Mouse (Mus musculus): ENCODE data around the gene Ap2a1. TPM values are rescaled to one million over a fixed set of nuclear protein-coding genes. Genes with fewer than 3 reads are reported as not detected.
A peak's percentile ranks its signal among the peaks of the same experiment; 100 is the strongest.

Ap2a1 gene
- polyA plus RNA-seq, 1 experiment from 2014 or later, result 77.3 TPM

DNA sequence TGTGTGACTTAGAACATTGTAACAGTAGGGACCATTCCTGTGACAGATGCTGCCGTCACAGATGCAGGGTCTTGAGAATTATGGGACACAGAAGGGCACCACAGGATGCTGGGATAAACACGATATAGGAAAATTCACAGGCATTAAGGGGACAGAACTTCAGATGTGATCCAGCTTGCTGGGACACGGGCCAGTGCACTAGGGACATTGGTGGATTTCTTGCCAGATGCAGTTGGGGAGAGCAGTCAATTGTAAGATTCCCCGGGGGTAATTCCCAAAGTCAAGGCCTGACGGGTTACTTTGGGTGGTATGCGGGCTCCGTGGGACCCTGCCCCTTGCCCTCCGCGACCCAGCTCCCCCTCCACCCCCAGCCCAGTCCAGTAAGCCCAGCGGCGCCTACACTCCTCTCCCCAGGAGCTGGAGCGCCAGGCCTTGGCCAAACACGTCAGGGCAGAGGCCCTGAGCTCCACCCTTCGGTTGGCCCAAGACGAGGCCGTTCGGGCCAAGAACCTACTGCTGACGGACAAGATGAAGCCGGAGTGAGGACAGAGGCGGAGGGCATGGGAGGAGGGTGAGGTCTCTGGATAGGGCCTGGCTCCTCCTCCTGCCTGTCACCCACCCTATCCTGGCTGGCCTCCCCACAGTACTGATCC lies 28.0 kb upstream of the Ap2a1 start:
- Histone ChIP-seq H3K4me1 (ENCODE audit: control insufficient read depth, insufficient read depth, low read length) (0 out of 2 replicates have a peak, but pooled peaks cover under 1% of the 10 kb centered on the region), H3K4me3 (ENCODE audit: low read depth, low read length) (no peak overlapping the region), H3K9ac (ENCODE audit: low read depth, low read length) (no peak overlapping the region), H3K27ac (ENCODE audit: low read depth, low read length) (no peak overlapping the region), H3K27me3 (ENCODE audit: control insufficient read depth, insufficient read depth, low read length) (no peaks in the 10 kb centered on the region), H3K9me3 (replicated peaks; ENCODE audit: control insufficient read depth, low read length) (no peaks in the 10 kb centered on the region), H3K4me2 (no peak overlapping the region), H3K36me3 (ENCODE audit: control insufficient read depth, insufficient read depth, low read length) (peaks cover 7% of the 10 kb centered on the region; the same call in 1 of the 2 replicates)
- ATAC-seq (replicated peaks; ENCODE audit: insufficient number of reproducible peaks, low FRiP score, low TSS enrichment), result no peak
- 67% methylated on average over 20 of the region's 20 CpGs for WGBS (ENCODE audit: insufficient replicate concordance)

DNA sequence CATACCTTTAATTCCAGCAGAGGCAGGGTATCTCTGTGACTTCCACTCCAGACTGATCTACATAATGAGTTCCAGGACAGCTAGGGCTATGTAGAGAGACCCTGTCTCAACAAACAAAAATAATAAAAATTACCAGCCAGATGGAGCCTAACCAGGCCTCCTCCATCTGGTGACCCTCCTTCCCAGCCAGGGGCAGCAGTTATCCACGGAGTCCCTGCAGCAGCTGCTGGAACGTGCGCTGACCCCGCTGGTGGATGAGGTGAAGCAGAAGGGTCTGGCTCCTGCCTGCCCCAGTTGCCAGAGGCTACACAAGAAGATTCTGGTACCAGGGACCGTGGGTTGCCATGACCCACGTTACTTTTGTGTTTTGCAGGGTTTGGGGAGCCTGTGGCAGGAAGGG lies 27.0 kb upstream of the Ap2a1 start:
- ATAC-seq (replicated peaks; ENCODE audit: insufficient number of reproducible peaks, low FRiP score, low TSS enrichment), result no peak
- Histone ChIP-seq H3K27me3 (ENCODE audit: control insufficient read depth, insufficient read depth, low read length) (peaks cover 6% of the 10 kb centered on the region), H3K9ac (ENCODE audit: low read depth, low read length) (no peak overlapping the region), H3K27ac (ENCODE audit: low read depth, low read length) (no peak overlapping the region), H3K36me3 (ENCODE audit: control insufficient read depth, insufficient read depth, low read length) (peaks cover 1% of the 10 kb centered on the region; the same call in 1 of the 2 replicates), H3K4me2 (no peak overlapping the region), H3K4me1 (ENCODE audit: control insufficient read depth, insufficient read depth, low read length) (peaks cover 8% of the 10 kb centered on the region), H3K9me3 (replicated peaks; ENCODE audit: control insufficient read depth, low read length) (no peaks in the 10 kb centered on the region), H3K4me3 (ENCODE audit: low read depth, low read length) (no peak overlapping the region)
- 53% methylated on average over 6 of the region's 6 CpGs for WGBS (ENCODE audit: insufficient replicate concordance)

DNA sequence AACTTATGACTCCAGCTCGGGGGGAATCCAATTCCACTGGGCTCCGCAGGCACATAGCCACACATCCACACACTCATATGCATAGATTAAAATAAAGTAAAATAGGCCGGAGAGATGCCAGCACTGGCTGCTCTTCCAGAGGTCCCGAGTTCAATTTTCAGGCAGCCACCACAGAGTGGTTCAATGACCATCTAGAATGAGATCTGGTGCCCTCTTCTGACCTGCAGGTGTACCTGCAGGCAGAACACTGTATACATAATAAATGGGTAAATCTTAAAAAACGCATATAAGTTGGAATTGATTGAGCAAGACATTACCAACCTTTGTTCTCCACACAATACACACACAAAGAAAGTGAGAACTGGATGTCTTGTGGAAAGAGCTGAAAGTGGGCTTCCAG lies 26.3 kb upstream of the Ap2a1 start:
- no peaks in the 10 kb centered on the region for H3K36me3 ChIP-seq (ENCODE audit: control insufficient read depth, insufficient read depth, low read length)
- H3K4me3 ChIP-seq (ENCODE audit: low read depth, low read length), result no peak overlapping the region
- H3K27ac ChIP-seq (ENCODE audit: low read depth, low read length), result no peak overlapping the region
- H3K9me3 ChIP-seq (replicated peaks; ENCODE audit: control insufficient read depth, low read length), result no peaks in the 10 kb centered on the region
- no peak for ATAC-seq (replicated peaks; ENCODE audit: insufficient number of reproducible peaks, low FRiP score, low TSS enrichment)
- H3K9ac ChIP-seq (ENCODE audit: low read depth, low read length), result no peak overlapping the region
- 49% methylated on average over 5 of the region's 5 CpGs for WGBS (ENCODE audit: insufficient replicate concordance)
- H3K4me2 ChIP-seq, result no peak overlapping the region
- H3K4me1 ChIP-seq (ENCODE audit: control insufficient read depth, insufficient read depth, low read length), result peaks cover 8% of the 10 kb centered on the region
- peaks cover 13% of the 10 kb centered on the region for H3K27me3 ChIP-seq (ENCODE audit: control insufficient read depth, insufficient read depth, low read length)

DNA sequence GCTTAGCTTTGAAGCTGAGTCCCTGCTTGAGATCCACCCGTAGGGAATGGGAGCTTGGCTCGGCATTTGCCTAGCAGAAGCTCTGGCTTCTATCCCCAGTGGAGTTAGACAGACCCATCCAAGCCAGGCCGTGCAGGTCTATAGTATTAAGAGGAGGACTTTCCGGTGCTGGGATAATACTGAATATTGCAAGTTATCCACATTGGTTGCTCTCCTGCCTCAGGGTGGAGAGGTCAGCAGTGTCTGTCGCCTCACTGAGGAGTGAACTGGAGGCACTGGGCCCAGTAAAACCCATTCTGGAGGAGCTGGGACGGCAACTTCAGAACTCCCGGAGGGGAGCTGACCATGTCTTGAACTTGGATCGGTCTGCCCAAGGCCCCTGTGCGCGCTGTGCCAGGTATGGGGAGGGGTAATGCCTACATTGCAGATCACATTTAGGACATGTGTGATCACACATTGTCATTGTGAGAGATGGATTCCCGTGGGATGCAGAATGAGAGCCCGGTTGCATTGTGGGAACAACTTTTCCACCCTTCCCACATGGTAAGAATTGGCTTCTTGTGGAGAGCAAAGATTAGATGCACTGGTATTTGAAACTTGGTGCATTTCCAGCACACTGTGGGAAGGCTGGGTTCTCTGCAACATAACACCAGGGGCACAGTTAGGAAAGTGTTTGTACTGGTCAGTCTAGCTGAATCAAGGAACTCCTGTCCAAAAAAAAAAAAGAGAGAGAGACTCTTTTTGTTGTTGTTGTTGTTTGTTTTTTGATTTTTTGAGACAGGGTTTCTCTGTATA lies 25.0 kb upstream of the Ap2a1 start:
- Histone ChIP-seq H3K27me3 (ENCODE audit: control insufficient read depth, insufficient read depth, low read length) (peaks cover 22% of the 10 kb centered on the region), H3K36me3 (ENCODE audit: control insufficient read depth, insufficient read depth, low read length) (no peaks in the 10 kb centered on the region), H3K4me3 (ENCODE audit: low read depth, low read length) (no peak overlapping the region), H3K4me1 (ENCODE audit: control insufficient read depth, insufficient read depth, low read length) (peaks cover 8% of the 10 kb centered on the region), H3K27ac (ENCODE audit: low read depth, low read length) (no peak overlapping the region), H3K4me2 (no peak overlapping the region), H3K9me3 (replicated peaks; ENCODE audit: control insufficient read depth, low read length) (no peaks in the 10 kb centered on the region), H3K9ac (ENCODE audit: low read depth, low read length) (no peak overlapping the region)
- no peak for ATAC-seq (replicated peaks; ENCODE audit: insufficient number of reproducible peaks, low FRiP score, low TSS enrichment)
- 71% methylated on average over 12 of the region's 12 CpGs for WGBS (ENCODE audit: insufficient replicate concordance)

DNA sequence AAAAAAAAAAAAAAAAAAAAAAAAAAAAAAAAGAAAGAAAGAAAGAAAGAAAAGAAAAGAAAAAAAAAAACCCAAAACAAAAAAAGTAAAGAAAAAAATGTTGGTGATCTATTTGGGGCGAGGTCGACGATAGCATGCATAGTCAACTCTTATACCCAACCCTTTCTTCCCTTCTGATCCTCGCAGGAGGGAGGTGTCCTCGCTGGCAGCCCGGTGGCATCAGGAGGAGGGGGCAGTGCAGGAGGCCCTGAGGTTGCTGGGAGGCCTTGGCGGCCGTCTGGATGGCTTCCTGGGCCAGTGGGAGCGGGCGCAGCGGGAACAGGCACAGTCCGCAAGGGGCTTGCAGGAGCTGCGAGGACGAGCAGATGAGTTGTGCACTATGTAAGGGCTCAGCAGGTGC lies 24.3 kb upstream of the Ap2a1 start:
- Histone ChIP-seq H3K4me3 (ENCODE audit: low read depth, low read length) (no peak overlapping the region), H3K4me1 (ENCODE audit: control insufficient read depth, insufficient read depth, low read length) (peaks cover 8% of the 10 kb centered on the region), H3K9me3 (replicated peaks; ENCODE audit: control insufficient read depth, low read length) (no peaks in the 10 kb centered on the region), H3K9ac (ENCODE audit: low read depth, low read length) (no peak overlapping the region), H3K27ac (ENCODE audit: low read depth, low read length) (no peak overlapping the region), H3K36me3 (ENCODE audit: control insufficient read depth, insufficient read depth, low read length) (no peaks in the 10 kb centered on the region), H3K27me3 (ENCODE audit: control insufficient read depth, insufficient read depth, low read length) (peaks cover 22% of the 10 kb centered on the region), H3K4me2 (no peak overlapping the region)
- WGBS (ENCODE audit: insufficient replicate concordance), result 57% methylated on average over 14 of the region's 14 CpGs
- no peak for ATAC-seq (replicated peaks; ENCODE audit: insufficient number of reproducible peaks, low FRiP score, low TSS enrichment)

GRCm38 (mm10) chr7:44952611-44953306 lies 23.5 kb upstream of the Ap2a1 start:
- H3K4me1 ChIP-seq (ENCODE audit: control insufficient read depth, insufficient read depth, low read length), result peaks cover 8% of the 10 kb centered on the region
- H3K27ac ChIP-seq (ENCODE audit: low read depth, low read length), result peak overlapping the region; percentile 62
- peak; percentile 84 for ATAC-seq (replicated peaks; ENCODE audit: insufficient number of reproducible peaks, low FRiP score, low TSS enrichment)
- peaks cover 22% of the 10 kb centered on the region for H3K27me3 ChIP-seq (ENCODE audit: control insufficient read depth, insufficient read depth, low read length)
- peak overlapping the region; percentile 54 for H3K4me3 ChIP-seq (ENCODE audit: low read depth, low read length)
- H3K4me2 ChIP-seq, result peak overlapping the region; percentile 94
- 6% methylated on average over 24 of the region's 24 CpGs for WGBS (ENCODE audit: insufficient replicate concordance)
- no peaks in the 10 kb centered on the region for H3K9me3 ChIP-seq (replicated peaks; ENCODE audit: control insufficient read depth, low read length)
- no peaks in the 10 kb centered on the region for H3K36me3 ChIP-seq (ENCODE audit: control insufficient read depth, insufficient read depth, low read length)
- peak overlapping the region; percentile 69 for H3K9ac ChIP-seq (ENCODE audit: low read depth, low read length)

DNA sequence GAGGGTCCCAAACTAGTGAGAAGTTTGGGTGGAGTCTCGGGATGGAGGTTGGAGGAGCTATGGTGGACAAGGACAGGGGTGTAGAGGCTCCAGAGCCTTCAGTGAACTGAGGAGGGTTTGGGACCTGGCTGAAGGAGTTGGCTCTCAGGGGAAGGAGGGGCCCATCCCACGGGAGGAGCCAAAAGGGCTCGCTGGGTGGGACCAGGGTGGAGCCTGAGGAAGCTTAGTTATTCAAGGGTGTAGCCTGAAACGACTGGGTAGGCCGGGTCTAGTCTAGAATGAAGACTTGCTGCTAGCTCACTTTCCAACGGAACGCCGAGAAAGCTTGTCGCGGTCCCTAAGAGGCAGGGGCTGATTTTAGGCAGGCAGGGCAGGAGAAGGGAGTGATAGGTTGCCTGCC lies 22.7 kb upstream of the Ap2a1 start:
- Histone ChIP-seq H3K9ac (ENCODE audit: low read depth, low read length) (0 out of 2 replicates have a peak overlapping the region, but pooled peaks have one; percentile 69), H3K27me3 (ENCODE audit: control insufficient read depth, insufficient read depth, low read length) (peaks cover 22% of the 10 kb centered on the region), H3K4me1 (ENCODE audit: control insufficient read depth, insufficient read depth, low read length) (peaks cover 8% of the 10 kb centered on the region), H3K9me3 (replicated peaks; ENCODE audit: control insufficient read depth, low read length) (no peaks in the 10 kb centered on the region), H3K27ac (ENCODE audit: low read depth, low read length) (no peak overlapping the region), H3K4me3 (ENCODE audit: low read depth, low read length) (peak overlapping the region; percentile 54), H3K36me3 (ENCODE audit: control insufficient read depth, insufficient read depth, low read length) (no peaks in the 10 kb centered on the region), H3K4me2 (peak overlapping the region; percentile 94)
- WGBS (ENCODE audit: insufficient replicate concordance), result under 1% methylated on average over 10 of the region's 10 CpGs
- peak; percentile 60 for ATAC-seq (replicated peaks; ENCODE audit: insufficient number of reproducible peaks, low FRiP score, low TSS enrichment)

GRCm38 (mm10) chr7:44949922-44950321 lies 20.6 kb upstream of the Ap2a1 start:
- Histone ChIP-seq H3K27me3 (ENCODE audit: control insufficient read depth, insufficient read depth, low read length) (peaks cover 22% of the 10 kb centered on the region), H3K36me3 (ENCODE audit: control insufficient read depth, insufficient read depth, low read length) (no peaks in the 10 kb centered on the region), H3K4me2 (no peak overlapping the region), H3K4me1 (ENCODE audit: control insufficient read depth, insufficient read depth, low read length) (peaks cover 8% of the 10 kb centered on the region), H3K4me3 (ENCODE audit: low read depth, low read length) (no peak overlapping the region), H3K9me3 (replicated peaks; ENCODE audit: control insufficient read depth, low read length) (no peaks in the 10 kb centered on the region), H3K9ac (ENCODE audit: low read depth, low read length) (no peak overlapping the region), H3K27ac (ENCODE audit: low read depth, low read length) (no peak overlapping the region)
- 71% methylated on average over 6 of the region's 6 CpGs for WGBS (ENCODE audit: insufficient replicate concordance)
- ATAC-seq (replicated peaks; ENCODE audit: insufficient number of reproducible peaks, low FRiP score, low TSS enrichment), result no peak

Data from heart, embryonic 11.5 days (tissue).